Mouse (Mus musculus): Measurements from ENCODE around the gene Krtap10-4. TPM values are rescaled to one million over a fixed set of nuclear protein-coding genes. Genes with fewer than 3 reads are reported as not detected.
"Not testable (repeated sequence)": the region's sequence is repeated elsewhere in the genome, so short reads cannot be mapped to it uniquely, and the experiment has no call there.

Krtap10-4 gene
- polyA plus RNA-seq (2012; rRNA removed), result not detected in 2 replicates

DNA sequence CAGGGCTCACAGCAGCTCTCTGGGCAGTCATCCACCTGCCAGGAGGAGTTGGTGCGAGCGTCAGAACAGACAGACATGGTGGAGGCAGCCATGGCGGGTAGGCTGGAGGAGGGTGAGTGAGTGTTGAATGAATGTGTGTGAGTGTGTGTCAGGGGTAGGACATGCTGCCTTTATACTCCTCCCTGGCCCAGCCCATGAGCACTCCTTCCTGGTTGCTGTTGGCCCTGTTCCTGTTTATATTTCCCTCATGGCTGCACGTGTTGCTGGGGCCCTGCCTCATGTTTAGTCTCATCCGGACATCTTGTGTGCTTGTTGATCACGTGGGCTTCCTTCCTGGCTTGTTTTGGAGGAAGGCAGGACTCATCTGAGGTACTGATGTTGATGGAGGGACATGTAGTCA, at the start of gene Krtap10-4:
Gene Krtap10-4 (minus strand): TSS at position 145 of the 400 bp plus-strand sequence.
- DNase-seq (ENCODE audit: low read depth, low spot score), result no peak
- WGBS, result 37% methylated on average over 6 of the region's 6 CpGs

- no peak for DNase-seq (ENCODE audit: low read depth, low spot score)
- WGBS, result 86% methylated on average over 7 of the region's 7 CpGs
Observed at GRCm38 (mm10) chr10:77869651-77870050, 42.8 kb upstream of the Krtap10-4 start.

DNA sequence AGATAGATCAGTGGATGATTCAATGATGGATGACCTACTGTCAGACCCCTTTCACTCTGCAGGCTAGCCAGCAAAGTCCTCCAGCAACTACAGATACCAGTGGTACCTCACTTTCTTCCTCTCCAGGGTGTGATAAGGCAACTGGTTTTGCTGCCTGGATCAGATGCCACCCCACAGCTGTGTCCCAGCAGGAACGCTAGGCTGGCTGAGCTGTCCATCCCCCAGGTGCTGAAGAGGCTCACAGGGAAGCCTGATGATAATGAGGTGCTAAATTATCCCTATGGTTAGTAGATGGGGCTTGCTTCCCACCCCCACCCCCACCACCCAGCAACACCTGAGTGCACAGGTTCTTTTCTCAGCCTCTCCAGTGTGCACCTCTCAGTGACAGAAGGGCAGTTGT, 40.7 kb upstream of the Krtap10-4 start:
- WGBS, result 26% methylated on average over 1 of the region's 1 CpGs
- DNase-seq (ENCODE audit: low read depth, low spot score), result no peak

- WGBS, result 34% methylated on average over 11 of the region's 11 CpGs
- DNase-seq (ENCODE audit: low read depth, low spot score), result no peak
Observed at GRCm38 (mm10) chr10:77864762-77865143, 37.9 kb upstream of the Krtap10-4 start.

DNA sequence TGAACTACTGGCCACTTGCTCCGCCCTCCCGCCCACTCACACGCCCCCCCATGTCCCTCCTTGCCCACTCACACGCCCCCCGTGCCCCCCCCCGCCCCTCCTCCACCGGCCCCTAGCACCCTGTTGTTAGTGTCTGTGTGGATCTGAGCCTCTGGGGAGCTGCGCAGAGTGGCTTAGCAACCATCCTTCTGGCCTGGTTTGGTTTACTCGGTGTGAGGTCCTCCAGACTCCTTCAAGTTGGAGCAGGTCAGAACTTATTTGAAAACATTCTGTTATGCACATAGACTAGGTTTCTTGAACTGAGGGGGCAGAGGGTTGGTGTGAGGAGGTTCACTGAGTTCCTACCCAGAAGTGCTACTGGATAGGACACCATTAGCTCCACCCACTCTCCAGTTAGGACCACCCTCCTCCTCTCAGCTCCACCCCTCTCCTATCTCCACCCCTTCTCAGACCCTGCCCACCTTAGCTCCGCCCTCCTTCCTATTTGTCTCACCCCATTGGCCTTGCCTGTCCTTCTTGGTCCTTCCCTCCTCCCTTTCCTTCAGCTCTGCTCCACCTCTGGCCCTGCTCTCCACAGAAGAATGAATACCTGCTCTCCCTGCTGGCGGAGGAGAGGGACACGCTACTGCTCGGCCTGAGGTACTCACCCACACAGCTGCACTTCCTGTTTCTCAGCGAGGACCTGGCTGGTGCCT, 37.3 kb upstream of the Krtap10-4 start:
- DNase-seq (ENCODE audit: low read depth, low spot score), result peak; percentile 21
- WGBS, result 27% methylated on average over 14 of the region's 14 CpGs

DNA sequence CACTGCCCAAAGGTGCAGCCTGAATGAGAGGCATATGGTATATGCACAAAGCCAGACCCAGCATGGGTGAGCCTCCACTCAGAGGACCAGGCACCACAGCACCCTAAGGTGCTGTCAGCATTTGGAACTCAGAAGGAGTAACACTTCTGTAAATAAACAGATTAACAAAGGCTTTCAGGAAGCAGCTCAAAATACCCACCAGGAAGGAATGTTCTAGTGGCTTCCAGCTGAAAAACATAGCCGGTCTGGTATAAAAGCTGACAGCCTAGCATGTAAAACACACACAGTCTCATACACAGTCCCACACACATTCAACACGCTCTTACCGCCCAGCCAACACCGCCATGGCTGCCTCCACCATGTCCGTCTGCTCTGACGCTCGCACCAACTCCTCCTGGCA, 34.8 kb upstream of the Krtap10-4 start, which contains the start of gene Gm3285:
Gene Gm3285 (plus strand): TSS at position 301 of the 400 bp plus-strand sequence.
- 44% methylated on average over 7 of the region's 7 CpGs for WGBS
- no peak for DNase-seq (ENCODE audit: low read depth, low spot score)

- WGBS, result 60% methylated on average over 9 of the region's 9 CpGs
- no peak for DNase-seq (ENCODE audit: low read depth, low spot score)
Observed at GRCm38 (mm10) chr10:77852559-77852958, 25.7 kb upstream of the Krtap10-4 start, which contains the start of gene Gm10318. Gm10318 (plus strand) TSS chr10:77852859.

DNA sequence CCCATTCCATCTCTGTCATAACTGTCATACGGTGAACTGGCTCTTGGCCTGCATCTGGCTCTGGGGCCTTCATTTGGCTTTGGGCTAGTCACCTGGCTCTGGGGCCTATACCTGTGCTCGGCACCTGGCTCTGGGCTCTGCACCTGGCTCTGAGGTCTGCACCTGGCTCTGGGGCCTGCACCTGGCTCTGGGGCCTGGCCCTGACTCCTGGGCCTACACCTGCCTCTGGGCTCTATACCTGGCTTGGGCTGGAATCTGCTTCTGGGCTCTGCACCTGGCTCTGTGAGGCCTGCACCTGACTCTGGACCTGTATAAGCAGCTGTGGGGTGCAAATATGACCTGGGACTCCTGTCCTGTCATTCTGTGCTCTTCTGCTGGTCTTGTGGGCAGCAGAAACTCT, 20.6 kb upstream of the Krtap10-4 start:
- WGBS, result 41% methylated on average over 2 of the region's 2 CpGs
- DNase-seq (ENCODE audit: low read depth, low spot score), result no peak

- DNase-seq (ENCODE audit: low read depth, low spot score), result no peak
- 24% methylated on average over 2 of the region's 2 CpGs for WGBS
Observed at GRCm38 (mm10) chr10:77846961-77847360, 20.1 kb upstream of the Krtap10-4 start.

- WGBS, result 77% methylated on average over 3 of the region's 3 CpGs
- DNase-seq (ENCODE audit: low read depth, low spot score), result no peak
Observed at GRCm38 (mm10) chr10:77846503-77846902, 19.6 kb upstream of the Krtap10-4 start, which contains the start of gene Gm36176. Gm36176 (plus strand) TSS chr10:77846803.

GRCm38 (mm10) chr10:77839006-77839405, 12.1 kb upstream of the Krtap10-4 start:
- WGBS, result 57% methylated on average over 6 of the region's 6 CpGs

DNA sequence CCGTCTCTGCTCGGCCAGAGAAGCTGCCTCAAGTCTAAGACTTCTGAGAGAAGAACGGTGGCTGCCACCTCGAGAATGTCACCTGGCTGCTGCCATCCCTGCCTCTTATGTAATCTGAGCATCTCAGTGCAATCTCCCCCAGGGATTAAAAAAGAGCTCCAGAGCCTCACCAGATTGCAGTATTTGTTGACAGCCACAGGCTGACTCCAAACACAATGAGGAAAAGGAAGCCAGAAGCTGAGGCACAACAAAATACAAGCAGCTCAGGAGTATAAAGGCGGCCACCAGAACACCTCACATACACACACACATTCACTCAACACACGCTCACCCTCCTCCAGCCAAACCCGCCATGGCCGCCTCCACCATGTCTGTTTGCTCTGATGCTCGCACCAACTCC, 8.8 kb upstream of the Krtap10-4 start, which contains the start of gene Krtap10-10:
Gene Krtap10-10 (plus strand): TSS at position 301 of the 400 bp plus-strand sequence.
- 67% methylated on average over 9 of the region's 9 CpGs for WGBS
- no peak for DNase-seq (ENCODE audit: low read depth, low spot score)

More at GRCm38 (mm10) chr10:77839006-77839405, 12.1 kb upstream of the Krtap10-4 start:
- DNase-seq (ENCODE audit: low read depth, low spot score), result no peak

- WGBS, result 42% methylated on average over 4 of the region's 4 CpGs
- no peak for DNase-seq (ENCODE audit: low read depth, low spot score)
Observed at GRCm38 (mm10) chr10:77819203-77819602, 7.7 kb downstream of the Krtap10-4 start.

DNA sequence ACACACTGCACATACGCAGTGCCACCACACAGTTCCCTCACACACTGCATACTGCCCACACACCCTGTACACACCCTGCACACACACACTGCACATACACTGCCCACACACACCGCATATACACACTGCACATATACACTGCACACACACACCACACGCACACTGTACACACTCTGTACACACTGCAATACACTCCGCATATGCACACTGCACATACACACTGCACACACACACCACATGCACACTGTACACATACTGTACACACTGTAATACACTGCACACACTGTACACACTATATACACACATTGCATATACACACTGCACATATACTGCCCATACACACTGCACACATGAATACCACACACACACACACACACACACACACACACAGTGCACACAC, 8.4 kb downstream of the Krtap10-4 start:
- WGBS, result 96% methylated on average over 4 of the region's 4 CpGs
- no peak for DNase-seq (ENCODE audit: low read depth, low spot score)

GRCm38 (mm10) chr10:77815514-77815913, 11.4 kb downstream of the Krtap10-4 start:
- WGBS, result 30% methylated on average over 5 of the region's 5 CpGs
- no peak for DNase-seq (ENCODE audit: low read depth, low spot score)

DNA sequence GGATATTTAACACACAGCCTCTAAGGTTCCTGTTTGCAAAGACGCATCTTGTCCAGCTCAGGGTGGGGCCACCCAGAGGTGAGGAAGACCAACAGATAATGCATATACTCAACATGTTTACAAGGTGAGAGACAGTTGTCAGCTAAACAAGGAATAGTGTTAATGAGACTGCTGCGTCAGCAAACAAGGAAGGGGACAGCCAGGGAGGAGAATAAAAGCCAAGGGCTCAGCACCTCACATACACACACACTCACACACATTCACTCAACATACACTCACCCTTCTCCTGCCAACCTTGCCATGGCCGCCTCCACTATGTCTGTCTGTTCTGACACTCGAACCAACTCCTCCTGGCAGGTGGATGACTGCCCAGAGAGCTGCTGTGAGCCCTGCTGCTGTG, 12.5 kb downstream of the Krtap10-4 start, which contains the start of gene Gm2696:
Gene Gm2696 (plus strand): TSS at position 301 of the 400 bp plus-strand sequence.
- DNase-seq (ENCODE audit: low read depth, low spot score), result no peak
- WGBS, result 36% methylated on average over 4 of the region's 4 CpGs

- WGBS, result 55% methylated on average over 5 of the region's 5 CpGs
- DNase-seq (ENCODE audit: low read depth, low spot score), result no peak
Observed at GRCm38 (mm10) chr10:77811743-77812142, 15.2 kb downstream of the Krtap10-4 start, which contains the start of gene Gm9507. Gm9507 (minus strand) TSS chr10:77811843.

DNA sequence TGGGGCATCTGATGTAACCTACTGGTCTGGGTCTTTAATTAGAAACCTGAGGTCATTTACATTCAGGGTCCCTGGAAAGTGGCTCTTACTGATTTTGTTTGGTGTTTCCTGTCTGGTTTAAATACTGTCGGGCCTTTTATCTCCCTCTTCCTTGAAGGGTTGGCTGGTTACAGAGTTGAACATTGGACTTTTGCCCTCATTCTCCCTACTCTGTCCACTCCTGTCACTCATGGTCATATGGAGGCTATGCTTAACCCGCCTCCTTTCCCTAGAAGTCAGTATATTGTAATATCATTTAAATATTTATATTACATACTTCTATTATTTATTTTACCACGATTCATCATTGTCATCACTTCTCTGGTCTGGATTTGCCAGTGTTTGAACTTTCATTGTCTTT, 22.8 kb downstream of the Krtap10-4 start:
- DNase-seq (ENCODE audit: low read depth, low spot score), result no peak
- WGBS, result 28% methylated on average over 3 of the region's 3 CpGs

DNA sequence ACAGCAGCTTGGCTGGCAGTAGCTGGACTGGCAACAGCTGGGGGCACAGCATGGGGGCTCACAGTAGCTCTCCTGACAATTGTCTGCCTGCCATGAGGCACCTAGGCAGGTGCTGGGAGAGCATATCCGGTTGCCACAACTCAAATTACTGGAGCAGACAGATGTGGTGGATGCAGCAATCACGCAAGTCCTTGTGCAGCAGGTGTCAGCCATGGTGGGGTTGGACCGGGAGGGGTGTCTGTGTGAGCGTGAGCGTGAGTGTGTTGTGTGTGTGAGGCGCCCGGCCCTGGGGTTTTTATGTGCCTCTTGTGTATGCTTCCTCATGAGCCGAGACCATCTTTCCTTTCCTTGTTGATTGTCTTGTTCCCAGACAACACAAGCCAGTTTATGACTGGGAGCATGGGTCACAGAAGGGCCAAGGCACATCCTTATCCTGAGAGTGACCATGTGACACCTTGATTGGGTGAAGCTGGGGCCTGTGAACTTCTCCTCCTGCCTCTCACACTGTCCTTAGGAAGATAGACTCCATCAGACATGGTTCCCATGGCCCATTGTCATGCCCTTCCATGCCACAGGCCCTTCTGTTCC, 27.9 kb downstream of the Krtap10-4 start, which contains the start of gene Gm19668:
Gene Gm19668 (minus strand): TSS at position 213 of the 588 bp plus-strand sequence.
- no peak for DNase-seq (ENCODE audit: low read depth, low spot score)
- 33% methylated on average over 8 of the region's 8 CpGs for WGBS

DNA sequence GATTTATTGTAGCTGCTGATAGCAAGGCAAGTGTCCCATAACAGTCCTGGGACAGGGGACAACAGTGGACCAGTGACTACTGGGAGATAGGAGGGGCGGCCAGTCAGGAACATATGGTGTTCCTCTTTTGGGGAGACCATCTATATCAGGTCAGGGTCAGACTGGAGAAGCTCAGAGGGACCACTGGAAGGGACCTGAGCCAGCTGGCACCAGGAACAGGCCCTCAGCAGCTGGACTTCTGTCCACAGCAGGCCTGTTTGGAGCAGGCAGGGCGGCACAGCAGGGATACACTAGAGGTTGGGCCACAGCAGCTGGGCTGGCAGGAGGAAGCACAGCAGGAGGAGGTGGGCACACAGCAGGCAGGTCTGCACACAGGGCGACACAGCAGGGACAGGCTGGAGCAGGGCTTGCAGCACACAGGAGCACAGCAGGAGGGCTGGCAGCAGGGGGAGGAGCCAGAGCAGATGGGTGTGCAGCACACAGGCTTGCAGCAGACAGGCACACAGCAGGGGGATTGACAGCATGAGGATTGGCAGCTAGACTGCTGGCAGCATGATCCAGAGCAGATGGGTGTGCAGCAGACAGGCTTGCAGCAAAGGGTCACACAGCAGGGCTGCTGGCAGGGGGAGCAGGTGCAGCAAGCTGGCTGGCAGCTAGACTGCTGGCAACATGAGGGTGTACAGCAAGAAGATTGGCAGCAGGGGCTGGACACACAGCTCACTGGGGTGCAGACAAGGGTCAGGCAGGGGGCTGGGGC, 28.6 kb downstream of the Krtap10-4 start:
- 52% methylated on average over 3 of the region's 3 CpGs for WGBS
- not testable (repeated sequence) for DNase-seq (ENCODE audit: low read depth, low spot score)

Data from large intestine, adult 2 months (tissue).